Mouse (Mus musculus) embryo, embryonic 11.5 days (tissue): ENCODE measurements around the gene Ybx2.
A peak's percentile ranks its signal among the peaks of the same experiment; 100 is the strongest.

Source experiments
- DNase-seq: peaks from one replicate; pipeline ENCODE4 v3.0.0-alpha.2; 2012; ENCODE audit warnings: low read depth, low spot score

Gene Ybx2

DNA sequence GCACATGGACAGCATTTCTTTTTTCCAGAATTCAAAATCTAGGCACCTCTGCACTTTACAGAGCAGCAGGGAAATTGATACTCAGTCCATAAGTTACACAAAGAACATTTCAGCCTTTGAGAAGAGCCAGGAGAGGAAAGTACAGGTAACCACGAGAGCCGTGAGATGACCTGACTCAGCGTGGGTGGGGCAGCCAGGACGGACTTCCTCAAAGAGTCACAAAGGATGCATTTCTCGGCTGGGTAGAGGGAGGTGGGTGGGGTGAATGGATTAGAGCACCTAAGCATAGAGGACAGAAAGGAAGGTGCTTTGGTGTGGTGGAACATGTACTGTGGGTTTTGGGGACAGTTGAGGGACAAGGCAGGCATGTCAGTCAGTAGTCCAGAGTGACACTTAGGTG is 26.2 kb downstream of the Ybx2 start:
- no peak for DNase-seq

DNA sequence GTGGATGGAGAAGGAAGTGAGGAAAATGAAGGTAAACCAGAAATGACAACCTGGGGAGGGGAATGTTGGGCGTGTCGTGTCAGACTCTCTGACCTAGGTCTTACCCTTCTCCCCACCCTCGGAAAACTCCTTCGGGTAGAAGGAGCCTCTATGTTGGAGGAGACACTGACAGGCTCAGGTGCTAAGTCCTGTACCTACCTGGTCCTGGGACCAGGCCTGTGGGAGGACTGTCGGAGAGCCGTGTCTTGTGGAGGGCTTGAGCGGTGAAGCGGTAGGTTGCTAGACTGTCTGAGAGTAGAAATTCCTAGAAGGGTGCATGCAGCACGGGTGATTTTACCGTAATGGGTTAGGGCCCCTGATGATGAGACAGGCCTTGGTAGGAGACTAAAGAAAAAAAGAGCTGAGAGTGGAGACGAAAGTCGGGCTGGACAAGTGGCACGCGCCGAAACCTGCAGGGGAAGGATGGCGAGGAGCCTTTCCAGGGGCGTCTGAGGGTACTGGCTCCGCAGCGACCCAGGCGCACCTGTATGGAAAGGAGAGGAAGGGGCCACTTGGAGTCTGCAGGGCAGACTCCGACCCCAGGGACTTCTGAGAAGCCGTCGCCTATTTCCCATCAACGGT is 29.2 kb downstream of the Ybx2 start, which contains the start of gene Cldn7:
Gene Cldn7 (plus strand): TSS at position 130 of the 621 bp plus-strand sequence.
- DNase-seq = no peak

DNA sequence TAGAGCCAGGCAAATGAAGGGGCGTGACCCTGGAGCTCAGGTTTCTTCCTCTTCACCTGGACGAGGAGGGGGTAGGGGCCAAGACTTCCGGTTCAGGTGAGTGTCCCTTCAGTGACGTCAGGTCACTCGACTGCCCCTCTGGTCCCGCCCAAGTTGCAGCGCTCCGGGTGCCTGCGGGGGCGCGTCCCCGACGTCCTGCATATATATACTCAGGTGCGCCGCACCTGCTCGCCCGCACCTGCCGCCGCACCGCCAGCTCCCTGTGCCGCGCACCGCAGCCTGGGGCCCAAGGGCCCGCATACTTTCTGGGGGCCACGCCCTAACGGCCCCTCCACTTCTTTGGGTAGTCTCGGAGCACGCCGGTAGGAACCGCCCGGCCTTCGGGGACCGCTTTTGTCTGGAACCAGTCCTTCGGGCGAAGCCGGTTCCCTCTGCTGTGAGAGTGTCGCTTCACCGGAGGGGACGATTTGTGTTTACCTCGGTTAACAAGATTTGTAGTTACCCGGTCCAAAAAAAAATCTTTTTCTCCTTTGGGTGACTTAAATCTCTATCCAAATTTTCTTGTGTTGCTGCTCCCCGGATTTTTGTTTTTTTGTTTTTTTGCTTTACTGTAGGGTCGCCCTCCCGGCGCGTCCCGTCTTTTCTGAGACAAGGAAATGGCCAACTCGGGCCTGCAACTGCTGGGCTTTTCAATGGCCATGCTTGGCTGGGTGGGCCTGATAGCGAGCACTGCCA is 29.8 kb downstream of the Ybx2 start:
- DNase-seq = no peak

DNA sequence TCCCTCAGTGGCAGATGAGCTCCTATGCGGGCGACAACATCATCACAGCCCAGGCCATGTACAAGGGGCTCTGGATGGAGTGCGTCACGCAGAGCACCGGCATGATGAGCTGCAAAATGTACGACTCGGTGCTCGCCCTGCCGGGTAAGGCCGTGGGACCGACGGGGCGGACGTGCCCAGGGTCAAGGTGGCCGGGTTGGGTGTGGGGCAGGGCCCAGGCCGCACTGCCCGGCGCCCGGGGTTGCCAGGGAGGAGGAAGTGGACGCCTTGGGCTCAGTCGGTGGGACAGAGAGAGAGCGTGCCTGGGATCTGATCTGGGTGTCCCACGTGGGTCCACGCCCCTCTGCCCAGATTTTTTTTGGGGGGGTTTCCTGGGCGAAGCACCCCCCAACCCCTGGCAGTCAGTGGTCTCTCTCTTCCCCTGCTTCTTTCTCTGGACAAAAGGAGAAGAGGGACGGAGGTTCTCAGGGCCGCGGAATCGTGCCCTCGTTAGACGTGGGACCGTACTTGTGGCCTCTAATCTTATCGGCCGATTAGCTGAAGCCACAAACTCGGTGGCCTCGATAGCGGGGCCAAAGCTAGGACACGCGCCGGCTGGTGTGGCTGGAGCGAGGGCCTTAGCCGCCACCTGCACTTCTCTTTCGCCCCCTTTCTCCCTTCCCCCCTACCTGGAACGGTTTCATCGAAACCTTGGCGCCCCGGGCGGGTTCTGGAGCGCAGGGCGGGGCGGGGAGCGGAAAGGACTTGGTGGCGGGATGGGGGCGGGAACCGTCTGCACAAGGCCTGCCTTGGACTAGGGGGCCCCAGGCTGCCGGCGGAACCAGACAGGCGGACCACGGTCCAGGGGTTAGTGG is 30.6 kb downstream of the Ybx2 start:
- DNase-seq = no peak

DNA sequence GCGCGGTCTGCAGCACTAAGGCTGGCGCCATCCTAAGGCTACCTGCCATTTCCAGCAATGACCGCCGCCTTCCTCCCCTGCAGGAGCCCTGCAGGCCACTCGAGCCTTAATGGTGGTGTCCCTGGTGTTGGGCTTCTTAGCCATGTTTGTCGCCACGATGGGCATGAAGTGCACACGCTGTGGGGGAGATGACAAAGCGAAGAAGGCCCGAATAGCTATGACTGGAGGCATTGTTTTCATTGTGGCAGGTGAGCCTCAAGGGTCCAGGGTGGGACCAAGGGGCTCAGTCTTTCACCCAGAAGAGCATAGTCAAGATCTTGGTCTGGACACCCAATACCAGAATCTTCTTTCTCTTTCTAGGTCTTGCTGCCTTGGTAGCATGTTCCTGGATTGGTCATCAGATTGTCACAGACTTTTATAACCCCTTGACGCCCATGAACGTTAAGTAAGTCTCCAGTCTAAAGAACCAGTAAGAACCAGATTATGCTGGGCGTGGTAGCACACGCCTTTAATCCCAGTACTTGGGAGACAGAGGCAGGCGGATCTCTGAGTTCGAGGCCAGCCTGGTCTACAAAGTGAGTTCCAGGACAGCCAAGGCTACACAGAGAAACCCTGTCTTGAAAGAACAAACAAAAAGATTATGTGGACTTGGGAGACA is 31.4 kb downstream of the Ybx2 start:
- DNase-seq = no peak

DNA sequence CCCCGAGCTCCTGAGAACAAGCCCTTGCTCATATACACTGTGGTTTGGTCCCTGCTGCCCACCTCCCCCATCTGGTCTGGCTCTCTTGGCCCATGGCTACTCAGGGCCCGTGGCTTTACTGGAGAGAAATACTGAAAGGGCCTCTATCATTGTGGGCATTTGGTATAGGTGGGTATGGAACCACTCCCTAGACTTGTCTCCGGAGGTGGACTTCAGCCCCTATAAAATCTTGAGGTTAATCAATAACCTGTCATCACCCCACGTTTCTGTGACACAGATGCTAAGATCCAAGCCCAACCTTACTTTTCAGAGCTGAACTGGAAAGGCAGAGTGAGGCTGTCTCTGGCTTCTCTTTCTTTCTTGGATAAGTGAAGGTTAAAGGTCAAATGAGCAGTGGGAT is 33.2 kb downstream of the Ybx2 start:
- DNase-seq = no peak

DNA sequence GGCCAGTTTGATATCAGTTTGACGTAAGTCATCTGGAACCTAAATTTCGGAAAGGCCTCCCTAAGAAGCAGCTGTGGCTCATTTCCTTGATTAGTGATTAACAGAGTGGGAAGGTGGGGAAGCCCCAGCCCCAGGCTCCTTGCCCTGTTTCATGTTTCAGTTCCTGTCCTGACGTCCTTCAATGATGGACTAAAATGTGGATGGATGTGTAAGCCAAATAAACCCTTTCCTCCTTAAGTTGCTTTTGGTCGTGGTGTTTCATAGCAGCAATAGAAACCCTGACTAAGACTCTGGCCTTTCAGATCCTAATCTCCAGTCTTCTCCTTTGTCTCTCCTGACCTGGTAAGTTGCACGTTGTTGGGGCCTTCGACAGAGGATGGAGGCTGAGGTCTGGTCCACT is 34.6 kb downstream of the Ybx2 start:
- DNase-seq = no peak

DNA sequence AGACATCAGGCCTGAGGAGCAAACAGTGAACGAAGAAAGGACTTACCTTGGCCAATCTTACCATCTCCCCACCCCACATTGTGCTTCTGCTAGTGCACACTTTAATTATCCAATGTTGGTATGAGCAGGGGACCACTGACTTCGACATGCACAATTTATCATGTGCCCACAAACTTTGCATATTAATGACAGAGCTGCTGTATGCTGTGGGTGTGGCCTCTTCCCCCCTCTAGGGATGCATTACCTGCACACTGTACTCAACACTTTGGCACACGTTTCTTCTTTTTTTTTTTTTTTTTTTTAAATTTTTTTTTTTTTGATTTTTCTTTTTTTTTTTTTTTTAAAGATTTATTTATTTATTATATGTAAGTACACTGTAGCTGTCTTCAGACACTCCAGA is 35.2 kb downstream of the Ybx2 start:
- no peak for DNase-seq

DNA sequence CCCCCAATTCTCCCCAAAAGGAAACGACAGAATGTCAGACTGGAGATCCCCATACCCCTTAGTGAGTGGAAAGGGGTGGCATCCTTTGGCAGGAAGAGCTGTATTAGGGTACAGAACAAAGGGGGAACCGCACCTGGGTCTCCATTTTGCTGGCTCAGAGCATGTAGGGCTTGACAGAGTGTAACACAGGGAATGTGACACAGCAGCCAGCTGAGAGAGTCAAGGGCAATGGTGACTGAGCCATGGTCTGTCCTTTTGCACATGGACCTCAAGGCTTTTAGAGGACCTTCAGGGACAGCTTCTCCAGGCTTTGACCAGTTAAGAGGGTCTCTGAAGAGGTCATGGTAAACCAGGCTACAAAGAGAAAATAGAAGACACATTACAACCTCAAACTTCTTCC is 39.3 kb downstream of the Ybx2 start:
- DNase-seq = no peak

DNA sequence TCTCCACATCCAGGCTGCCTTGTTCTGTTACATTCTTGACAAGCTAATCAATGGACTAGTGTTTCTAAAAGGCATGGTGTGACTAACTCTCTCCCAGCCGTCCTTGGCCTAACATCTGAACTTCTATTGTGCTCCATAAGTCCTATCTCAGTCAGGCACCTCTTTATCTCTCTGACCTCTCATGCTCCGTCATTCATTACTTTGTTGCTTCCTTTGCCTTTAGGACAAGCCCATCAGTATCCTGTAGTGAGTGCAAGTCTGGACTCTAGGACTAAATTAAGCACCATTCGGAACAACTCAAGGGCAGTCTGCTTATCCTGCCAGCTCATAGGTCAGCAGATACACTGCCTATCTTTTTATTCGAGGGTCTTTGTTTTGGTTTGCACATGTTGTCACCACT is 40.7 kb downstream of the Ybx2 start:
- DNase-seq = no peak

DNA sequence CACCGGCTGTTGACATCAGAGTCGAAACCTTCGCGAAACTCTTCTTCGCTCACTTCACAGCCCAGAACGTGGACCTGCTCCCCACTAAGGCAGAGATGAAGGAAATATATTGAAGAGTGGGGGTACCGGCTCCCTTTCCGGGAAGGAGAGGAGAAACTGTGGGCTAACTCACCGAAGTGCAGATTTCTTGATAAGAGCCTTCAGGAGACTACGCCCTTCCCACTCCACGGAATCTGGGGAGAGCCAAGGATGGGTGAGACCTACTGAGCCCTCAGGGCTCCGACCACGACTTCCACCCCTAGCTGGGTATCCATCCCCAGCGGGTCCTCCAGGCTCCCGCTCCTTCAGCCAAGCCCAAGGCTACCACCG is 44.2 kb downstream of the Ybx2 start:
- no peak for DNase-seq

DNA sequence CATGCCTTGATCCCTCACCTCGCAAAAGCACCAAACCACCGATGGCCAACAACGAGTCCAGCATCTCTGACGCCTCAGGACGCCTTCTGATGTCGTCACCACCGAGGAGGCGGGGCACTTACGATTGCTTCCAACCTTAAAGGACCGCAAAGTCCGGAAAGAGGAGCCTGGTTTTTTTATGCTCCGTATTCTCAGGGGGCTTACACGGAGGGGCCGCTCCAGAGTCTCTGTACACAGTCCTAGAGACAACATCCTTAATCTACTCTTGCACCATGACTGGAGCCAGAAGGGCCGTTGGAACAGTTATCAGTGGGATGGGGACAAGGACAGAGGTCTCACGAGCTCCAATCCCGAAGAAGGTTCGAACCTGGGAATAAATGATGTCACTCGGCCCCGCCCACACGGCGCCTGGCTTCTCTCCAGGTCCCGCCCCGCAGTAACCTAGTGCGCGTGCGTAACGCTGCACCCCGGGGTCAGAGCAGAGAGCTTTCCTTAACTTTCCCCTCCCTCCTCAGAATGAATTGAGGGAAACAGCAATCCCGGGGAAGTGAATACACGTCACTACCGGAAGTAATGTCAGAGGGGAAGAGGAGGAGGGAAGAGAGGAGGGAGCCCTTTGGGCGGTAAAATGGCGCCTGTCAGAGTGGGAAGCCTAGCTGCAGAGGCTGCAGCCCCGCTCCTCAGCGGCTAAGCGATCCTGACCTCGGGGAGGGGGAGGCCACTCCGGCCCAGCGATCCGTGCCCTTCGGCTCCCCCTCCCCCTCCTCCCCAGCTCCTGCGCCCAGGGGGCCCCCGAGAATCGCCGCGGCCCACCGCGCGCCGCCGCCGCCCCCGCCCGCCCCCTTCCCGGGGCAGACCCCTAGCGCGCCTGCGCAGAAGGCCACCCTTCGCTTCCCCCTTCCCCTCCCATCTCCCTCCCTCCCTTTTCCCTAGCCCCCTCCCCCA is 44.9 kb downstream of the Ybx2 start:
- DNase-seq = peak; percentile 99

DNA sequence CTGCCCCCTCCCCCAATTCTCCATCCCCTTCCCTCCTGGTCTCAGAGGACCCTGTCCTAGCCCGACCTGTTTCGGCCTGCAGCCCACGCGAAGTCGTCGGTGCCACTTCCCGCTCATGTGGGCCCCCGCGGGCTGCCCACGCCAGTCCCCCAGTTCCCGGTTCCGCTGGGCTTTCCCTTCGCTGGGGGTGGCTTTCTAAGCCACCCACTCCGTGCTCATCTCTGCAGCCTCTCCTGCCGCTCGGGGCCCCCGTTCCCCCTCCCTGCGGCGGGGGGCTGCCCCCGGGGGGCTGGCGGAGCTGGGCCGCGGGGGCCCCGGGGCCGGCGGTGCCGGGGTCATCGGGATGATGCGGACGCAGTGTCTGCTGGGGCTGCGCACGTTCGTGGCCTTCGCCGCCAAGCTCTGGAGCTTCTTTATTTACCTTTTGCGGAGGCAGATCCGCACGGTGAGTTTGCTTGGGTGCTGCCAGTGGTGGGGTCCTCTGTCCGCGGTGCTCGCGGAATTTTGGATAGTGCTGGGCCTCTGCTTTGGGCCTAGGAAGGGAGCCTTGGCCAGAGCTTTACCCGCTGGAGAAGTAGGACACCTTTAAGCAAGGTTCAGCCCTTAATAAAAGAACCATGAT is 45.7 kb downstream of the Ybx2 start, which contains the start of gene Ctdnep1:
Gene Ctdnep1 (plus strand): TSS at position 16 of the 622 bp plus-strand sequence.
- DNase-seq = no peak

DNA sequence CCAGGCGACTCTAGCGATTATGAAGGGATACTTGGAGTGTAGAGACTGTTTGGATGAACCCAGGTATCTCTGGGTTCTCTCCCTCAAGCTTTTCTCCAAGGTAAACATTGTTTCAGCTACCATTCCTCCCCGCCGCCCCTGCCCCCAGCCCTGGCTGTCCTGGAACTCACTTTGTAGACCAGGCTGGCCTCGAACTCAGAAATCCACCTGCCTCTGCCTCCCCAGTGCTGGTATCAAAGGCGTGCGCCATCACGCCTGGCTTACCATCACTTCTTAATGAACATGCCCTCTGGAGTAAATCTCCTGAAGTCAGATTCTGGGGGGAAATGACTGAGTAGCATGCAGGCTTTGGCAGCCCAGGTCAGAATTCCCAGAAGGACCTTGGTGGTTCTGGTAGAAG is 46.6 kb downstream of the Ybx2 start, which contains the start of gene Elp5:
Gene Elp5 (minus strand): TSS at position 293 of the 400 bp plus-strand sequence.
- no peak for DNase-seq

DNA sequence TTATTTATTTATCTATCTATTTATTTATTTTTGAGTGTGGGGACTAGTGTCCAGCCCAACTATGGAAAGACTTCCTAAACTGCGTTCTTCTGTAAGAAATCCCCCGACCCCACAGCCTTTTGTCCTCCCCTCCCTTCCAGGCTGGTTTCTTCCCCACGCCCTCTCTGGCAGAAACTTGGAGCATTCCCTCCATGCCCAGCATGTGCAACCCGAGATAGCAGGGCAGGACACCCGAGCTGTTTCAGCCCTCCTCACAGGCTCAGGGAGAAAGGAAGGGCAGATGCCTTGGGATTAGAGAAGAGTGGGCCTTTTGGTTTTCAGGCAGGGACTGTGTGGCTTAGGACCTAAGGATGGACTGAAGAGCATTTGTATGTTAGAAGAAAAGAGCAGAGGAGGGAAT is 47.3 kb downstream of the Ybx2 start:
- DNase-seq = no peak

DNA sequence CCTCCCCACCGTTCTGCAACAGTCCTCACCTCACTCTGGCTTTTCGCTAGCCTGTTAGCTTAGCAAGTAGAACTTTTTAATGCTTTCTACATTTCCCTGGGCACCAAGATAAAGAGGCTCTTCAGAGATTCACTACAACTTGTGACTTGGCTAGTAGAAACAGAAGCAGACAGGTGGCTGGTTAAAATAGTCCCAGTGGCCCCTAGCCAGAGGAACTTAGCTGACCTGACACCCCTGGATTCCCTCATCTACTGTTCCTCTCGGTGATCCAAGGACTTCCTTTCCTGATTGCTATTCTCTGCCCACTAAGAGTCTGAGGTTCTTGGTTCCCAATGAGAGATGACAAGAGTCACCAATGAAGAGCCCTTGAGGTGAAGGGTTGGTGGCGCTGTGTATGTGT is 47.8 kb downstream of the Ybx2 start:
- DNase-seq = no peak

DNA sequence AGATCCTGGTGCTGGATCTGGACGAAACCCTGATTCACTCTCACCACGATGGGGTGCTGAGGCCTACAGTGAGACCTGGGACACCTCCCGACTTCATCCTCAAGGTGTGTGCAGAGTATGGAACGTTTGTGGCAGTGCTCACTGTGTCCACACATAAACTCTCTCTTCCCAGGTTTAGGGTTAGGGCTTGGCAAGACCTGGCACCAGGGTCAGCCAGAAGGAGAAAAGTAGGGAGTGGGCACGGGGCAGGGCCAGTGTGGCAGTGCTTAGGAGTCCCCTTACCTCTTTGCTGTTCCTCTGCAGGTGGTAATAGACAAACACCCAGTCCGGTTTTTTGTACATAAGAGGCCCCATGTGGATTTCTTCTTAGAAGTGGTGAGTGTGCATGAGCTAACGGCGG is 48.8 kb downstream of the Ybx2 start:
- DNase-seq = no peak

DNA sequence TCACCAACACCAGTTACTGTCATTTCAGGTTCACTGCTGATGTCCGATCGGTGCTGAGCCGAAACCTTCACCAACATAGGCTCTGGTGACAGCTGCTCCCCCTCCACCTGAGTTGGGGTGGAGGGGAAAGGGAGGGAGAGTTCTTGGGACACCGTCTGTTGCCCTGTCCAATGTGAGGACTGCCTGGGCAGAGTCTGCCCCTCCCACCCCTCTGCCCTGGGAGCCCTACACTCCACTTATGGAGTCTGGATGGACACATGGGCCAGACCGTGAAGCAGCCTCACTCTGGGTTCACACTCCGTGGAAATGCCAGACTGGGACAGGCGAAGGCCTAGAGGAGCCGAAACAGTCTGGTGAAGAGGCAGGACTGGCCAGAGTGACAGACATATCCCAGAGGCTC is 54.4 kb downstream of the Ybx2 start:
- no peak for DNase-seq
